Mouse (Mus musculus): ENCODE data around the gene Hbq1b.
A peak's percentile ranks its signal among the peaks of the same experiment; 100 is the strongest.
"Not testable (repeated sequence)": the region's sequence is repeated elsewhere in the genome, so short reads cannot be mapped to it uniquely, and the experiment has no call there.

The Hbq1b gene

DNA sequence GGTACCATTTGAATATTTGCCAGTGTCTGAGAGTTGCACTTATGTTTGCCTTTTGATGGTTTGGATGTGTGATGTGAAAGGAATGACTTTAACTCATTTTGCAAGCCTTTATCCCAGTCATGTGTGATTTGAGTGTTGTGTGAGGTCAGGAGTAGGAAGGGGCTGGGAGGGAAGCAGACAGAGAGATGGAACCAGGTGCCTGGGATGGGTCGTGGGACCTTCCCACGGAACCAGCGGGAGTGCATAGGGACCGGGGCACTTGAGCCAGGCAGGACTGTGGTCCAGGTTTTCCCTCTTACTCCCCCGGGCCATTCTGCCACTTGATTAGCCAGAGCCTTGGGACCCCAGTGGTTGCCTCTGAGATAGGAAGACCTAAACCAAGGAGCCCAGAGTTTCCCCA, 18.8 kb upstream of the Hbq1b start:
- DNase-seq, result peak in 1 of 2 experiments; percentile 31

DNA sequence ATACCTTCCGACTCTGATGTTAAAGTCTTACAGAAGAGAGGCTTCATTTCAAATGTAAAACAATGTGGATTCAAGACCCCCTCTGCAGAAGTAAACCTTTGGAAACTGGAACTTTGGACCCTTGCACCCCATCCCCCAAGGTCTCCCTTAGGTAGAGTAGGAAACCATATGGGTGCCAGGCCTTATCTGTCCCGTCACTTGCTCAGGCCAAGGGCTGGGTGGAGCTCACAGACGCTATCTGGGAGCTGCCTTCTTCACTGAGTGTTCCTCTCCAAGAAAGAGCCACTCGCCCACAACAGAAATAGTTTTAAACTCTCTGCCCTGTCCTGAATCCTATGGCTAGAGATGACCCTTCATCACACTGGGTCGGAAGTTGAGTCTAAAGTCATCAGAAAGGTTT, 17.8 kb upstream of the Hbq1b start:
- no peak for DNase-seq

DNA sequence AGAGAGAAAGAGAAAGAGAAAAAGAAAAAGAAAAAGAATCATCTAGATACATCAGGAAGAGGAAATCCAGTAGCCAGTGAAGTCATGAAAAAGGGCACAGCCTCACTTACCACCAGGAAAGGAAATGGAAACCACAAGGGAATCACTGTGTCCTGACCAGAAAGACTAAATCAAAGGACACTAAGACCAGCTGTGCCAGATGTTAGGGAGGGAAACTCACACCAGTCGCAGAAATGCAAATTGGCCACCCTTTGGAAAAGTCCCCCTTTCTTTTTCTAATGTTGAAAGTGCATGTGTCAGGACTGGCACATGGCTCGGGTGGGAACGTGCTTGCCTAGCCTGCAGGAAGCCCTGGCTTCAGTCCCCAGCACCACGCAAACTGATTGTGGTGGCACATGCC, 15.6 kb upstream of the Hbq1b start:
- DNase-seq, result no peak

DNA sequence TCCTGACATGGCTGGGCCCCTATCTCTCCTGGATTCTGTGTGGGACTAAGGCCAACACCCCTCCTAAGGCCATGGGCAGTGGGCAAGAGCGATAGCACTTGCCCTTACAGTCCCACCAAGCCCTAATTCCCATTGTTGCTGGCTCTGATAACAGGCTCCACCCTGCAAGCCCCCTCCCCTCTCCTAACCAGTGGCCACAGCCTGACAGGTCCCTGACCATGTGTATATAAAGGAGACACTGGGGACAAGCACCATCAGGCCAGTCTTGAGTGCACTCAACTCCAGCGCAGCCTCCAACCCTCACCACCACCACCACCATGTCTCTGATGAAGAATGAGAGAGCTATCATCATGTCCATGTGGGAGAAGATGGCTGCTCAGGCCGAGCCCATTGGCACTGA, 10.4 kb upstream of the Hbq1b start, which contains the start of gene Hba-x:
TSS of gene Hba-x (plus strand) at position 54 of the 400 bp plus-strand sequence.
- DNase-seq, result no peak

DNA sequence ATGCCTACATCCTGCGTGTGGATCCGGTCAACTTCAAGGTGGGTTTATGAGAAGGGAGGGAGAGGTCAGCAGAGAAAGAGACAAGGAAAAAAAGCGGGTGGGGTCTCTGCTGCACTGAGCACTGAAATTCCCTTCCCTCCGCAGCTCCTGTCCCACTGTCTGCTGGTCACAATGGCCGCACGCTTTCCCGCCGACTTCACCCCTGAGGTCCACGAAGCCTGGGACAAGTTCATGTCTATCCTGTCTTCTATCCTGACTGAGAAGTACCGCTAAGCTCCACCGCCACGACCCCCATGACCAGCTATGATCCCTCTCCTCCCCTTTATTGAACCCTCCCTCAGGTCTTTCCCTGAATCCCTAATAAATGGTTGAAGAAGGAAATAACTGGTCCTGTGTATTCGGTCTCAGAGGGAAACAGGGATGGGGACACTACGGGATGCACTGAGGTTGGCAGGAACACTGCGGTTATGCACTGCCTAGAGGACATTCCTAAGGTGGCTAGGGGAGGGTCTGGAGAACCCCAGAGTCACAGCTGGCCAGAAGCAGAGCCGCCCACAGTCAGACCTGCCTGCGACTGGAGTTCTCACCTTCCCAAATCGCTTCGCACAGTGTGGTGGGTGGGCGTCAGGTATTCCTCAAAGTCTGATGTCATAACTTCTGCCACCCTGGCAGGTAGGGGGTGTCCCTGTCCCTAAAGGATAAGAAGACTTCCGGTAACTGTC, 8.9 kb upstream of the Hbq1b start:
- no peak for DNase-seq

DNA sequence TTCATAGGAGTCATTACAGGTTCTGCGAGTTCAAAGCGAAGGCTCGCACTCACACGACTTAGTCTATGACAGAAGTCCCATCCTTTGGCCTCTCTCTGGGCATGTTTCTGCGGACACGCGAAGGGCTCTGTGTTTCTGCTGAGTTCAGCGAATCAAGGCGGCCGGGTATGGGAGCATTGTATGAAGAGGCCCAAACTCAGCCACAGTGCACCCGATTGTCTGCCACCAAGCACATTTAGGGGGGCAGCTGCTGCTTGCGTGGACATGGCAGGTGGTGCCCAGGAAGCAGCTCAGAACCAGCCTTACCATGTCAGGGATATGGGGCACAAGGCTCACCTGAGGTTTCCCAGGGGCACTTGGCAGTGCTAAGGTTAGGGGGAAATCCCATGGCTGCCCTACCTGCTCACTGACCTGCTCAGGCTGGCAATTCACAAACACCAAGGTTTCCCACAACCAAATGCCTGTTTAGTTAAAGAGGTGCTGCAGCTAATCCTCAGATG, 8.3 kb upstream of the Hbq1b start:
- no peak for DNase-seq

DNA sequence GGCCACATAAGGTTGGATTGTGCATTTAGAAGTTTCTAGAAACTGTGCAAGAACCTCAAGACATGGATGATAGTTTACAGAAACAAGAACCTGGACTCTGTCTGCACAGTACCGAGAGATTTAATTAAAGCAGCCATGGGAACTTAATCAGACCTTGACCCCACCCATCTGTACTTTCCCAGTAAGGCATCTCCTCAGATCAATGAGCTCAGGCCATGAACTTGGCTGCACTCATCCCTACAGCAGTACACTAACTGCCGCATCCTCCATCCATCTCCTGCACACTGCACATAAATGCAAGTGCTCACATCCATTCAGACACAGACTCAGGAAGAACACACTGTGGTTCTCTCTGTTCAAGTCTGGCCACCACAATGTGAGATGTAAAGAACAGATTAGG, 6.1 kb upstream of the Hbq1b start:
- no peak for DNase-seq

DNA sequence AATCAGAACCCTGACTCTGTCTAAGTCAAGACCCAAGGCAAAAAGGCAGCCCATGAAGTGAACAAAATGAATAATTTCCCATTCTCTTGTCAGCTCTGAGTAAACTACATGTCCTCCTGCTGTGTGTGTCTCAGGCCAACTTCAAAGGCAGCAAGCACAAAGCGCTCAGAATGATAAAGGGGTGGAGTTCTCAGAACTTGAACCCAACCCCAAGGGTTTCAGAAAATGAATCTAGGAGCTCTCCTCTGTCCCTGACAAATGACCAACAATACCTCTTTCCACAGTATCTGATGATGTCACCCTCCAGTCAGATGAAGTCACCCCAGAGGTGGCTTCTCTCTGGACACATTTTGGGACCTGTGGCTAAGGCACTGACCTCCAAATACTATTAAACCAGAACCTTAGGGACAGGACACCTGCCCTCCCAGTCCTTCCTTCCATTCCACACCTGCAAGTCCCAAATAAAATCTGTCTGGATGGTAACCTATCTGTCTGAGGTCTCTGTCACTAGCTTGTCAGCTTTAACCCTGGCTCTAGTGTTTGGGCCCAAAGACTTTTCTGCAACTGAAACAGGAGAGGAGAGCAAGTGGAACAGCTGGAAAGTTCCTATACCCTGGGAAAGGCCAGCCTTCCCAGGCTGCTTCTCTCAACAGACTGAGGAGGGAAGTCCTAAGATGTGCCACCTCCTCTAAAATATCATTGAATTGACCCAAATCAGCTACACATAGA, 5.2 kb upstream of the Hbq1b start:
- no peak for DNase-seq

DNA sequence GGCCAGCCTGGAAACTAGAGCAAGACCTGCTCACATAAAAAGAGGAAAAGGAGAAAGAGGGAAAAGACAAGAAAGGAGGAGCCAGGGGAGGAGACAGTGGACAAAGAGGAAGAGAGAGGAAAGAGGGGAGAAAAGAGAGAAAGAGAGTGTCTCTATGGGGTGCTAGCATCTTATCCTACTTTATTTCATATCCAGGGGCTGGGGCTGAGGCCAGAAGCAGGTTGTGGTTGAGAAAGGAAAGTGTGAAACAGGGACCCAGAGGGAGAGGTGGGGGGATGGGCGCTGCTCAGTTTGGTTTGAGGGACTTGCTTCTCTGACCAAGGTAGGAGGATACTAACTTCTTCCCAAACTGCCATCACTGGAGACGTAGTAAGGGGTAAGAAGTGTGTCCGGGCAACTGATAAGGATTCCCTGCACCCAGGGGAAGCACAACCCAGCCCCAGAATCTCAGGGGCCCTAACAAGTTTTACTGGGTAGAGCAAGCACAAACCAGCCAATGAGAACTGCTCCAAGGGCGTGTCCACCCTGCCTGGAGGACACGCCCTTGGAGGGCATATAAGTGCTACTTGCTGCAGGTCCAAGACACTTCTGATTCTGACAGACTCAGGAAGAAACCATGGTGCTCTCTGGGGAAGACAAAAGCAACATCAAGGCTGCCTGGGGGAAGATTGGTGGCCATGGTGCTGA, 3.5 kb upstream of the Hbq1b start, which contains the start of gene Hba-a1:
TSS of gene Hba-a1 (plus strand) at position 421 of the 687 bp plus-strand sequence.
- DNase-seq, result not testable (repeated sequence)

DNA sequence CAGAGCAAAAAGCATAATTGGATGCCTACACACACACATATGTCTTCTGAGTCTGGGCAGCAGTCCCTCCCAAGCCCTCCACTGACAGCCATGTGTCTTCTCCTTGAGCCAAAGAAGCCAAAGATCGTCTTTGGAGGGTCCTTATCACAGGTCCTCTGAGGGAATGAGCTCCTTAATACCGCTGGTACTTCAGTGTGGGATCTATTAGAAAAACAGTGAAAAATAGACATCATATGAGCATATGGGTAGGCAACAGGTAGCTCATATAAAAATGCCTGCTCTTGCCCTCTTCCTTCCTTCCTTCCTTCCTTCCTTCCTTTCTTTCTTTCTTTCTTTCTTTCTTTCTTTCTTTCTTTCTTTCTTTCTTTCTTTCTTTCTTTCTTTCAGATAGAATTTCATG, 2.2 kb upstream of the Hbq1b start:
- DNase-seq, result not testable (repeated sequence)

DNA sequence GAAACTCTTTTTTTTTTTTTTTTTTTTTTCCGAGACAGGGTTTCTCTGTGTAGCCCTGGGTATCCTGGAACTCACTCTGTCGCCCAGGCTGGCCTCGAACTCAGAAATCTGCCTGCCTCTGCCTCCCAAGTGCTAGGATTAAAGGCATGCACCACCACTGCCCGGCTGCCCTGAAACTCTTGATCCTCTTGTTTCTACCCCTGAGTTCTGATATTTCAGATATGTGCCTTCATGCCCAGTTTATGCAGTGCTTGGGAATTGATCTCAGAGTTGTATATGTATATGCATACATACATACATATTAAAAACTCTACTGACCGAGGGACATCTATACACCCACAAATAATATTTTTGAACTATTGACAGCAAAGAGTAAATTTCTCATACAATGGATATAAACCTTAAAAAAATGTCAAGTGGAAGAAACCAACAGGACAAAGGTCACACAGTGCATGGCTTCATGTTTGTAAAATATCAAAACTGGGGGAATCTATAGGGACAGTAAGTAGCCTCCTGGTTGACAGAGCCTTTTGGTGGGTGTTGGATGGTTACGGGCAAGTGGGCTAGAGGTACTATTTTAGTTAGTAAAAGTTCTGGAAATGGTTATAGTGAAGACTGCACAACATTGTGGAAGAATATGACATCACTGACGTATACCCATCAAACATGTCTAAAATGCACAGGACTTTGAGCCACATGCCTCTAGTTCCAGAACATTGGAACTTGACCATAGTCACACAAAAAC, 1.6 kb upstream of the Hbq1b start:
- DNase-seq, result no peak

DNA sequence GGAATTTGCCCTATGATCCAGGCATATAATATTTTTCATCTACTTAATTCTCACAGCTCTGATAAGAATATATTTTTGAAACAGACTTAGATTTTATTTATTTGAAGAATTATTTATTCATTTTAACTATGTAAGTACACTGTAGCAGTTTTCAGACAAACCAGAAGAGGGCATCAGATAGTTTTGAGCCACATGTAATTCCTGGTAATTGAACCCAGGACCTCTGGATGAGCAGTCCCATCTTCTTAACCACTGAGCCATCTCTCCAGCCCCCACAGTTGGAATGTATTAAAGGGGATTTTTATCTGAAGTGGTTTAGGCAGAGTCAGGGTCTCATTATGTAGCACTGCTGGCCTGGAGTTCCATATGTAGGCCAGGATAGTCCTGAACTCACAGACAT, 878 bp upstream of the Hbq1b start:
- not testable (repeated sequence) for DNase-seq

DNA sequence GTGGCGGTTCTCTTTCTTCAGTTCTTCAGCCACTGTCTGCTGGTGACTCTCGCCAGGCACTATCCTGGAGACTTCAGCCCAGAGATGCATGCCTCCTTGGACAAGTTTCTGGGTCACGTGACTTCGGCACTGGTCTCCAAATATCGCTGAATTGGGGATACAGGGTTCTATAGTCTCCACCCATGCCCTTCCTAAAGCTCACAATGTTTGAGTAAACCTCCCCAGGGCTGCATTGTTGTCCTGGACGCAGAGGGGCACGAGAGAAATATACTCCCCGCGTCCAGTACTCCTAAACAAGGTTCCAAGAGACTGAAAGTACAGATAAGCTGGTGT, 694 bp downstream of the Hbq1b start:
- no peak for DNase-seq

DNA sequence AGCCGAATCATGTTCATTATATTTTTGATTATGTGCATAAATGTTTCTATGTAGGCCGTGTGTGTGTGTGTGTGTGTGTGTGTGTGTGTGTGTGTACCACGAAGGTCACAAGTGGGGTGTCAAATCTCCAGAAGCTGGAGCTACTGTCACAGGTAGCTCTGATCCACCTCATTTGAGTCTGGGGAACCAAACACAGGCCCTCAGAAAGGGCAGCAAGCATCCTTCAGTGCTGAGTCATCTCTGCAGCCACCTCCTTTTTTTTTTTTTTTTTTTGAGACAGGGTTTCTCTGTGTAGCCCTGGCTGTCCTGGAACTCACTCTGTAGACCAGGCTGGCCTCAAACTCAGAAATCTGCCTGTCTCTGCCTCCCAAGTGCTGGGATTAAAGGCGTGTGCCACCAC, 6.1 kb downstream of the Hbq1b start:
- not testable (repeated sequence) for DNase-seq

DNA sequence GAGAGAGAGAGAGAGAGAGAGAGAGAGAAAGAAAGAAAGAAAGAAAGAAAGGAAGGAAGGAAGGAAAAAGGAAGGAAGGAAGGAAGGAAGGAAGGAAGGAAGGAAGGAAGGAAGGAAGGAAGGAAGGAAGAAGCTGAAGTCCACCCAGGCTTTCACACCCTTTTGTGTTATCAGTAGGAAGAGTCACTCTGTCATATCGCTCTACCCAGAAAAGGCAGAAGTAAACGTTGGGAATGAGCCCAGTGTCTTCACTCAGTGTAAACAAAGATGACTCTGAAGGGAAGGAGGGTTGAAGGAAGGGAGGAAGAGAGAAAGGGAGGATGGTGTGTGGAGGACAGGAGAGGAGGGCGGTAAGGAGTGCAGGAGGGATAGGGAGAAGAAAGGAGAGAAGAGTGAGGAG, 6.7 kb downstream of the Hbq1b start:
- not testable (repeated sequence) for DNase-seq

DNA sequence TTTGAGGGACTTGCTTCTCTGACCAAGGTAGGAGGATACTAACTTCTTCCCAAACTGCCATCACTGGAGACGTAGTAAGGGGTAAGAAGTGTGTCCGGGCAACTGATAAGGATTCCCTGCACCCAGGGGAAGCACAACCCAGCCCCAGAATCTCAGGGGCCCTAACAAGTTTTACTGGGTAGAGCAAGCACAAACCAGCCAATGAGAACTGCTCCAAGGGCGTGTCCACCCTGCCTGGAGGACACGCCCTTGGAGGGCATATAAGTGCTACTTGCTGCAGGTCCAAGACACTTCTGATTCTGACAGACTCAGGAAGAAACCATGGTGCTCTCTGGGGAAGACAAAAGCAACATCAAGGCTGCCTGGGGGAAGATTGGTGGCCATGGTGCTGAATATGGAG, 9.4 kb downstream of the Hbq1b start, which contains the start of gene Hba-a2:
TSS of gene Hba-a2 (plus strand) at position 287 of the 400 bp plus-strand sequence.
- DNase-seq, result not testable (repeated sequence)

DNA sequence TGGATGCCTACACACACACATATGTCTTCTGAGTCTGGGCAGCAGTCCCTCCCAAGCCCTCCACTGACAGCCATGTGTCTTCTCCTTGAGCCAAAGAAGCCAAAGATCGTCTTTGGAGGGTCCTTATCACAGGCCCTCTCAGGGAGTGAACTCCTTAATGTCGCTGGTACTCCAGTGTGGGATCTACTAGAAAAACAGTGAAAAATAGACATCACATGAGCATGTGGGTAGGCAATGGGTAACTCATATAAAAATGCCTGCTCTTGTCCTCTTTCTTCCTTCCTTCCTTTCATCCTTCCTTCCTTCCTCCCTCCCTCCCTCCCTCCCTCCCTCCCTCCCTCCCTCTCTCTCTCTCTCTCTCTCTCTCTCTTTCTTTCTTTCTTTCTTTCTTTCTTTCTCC, 10.7 kb downstream of the Hbq1b start:
- not testable (repeated sequence) for DNase-seq

DNA sequence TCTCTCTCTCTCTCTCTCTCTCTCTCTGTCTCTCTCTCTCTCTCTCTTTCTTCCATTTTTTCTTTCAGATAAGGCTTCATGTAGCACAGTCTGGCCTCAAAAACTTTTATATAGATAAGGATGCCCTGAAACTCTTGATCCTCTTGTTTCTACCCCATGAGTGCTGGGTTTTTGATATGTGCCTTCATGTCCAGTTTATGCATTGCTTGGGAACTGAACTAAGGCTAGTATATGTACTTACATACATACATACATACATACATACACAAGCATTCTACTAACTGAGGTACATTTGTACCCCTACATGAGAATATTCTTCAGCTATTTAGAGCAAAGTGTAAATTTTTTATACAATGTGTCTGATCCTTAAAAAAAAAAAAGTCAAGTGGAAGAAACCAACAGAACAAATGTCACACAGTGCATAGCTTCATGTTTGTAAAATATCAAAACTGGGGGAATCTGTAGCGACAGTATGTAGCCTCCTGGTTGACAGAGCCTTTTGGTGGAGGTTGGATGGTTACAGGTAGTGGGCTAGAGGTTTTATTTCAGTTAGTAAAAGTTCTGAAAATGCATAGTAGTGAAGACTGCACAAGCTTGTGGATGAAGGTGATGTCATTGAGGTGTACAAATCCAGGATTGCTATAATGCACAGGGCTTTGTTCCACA, 11.2 kb downstream of the Hbq1b start:
- no peak for DNase-seq

DNA sequence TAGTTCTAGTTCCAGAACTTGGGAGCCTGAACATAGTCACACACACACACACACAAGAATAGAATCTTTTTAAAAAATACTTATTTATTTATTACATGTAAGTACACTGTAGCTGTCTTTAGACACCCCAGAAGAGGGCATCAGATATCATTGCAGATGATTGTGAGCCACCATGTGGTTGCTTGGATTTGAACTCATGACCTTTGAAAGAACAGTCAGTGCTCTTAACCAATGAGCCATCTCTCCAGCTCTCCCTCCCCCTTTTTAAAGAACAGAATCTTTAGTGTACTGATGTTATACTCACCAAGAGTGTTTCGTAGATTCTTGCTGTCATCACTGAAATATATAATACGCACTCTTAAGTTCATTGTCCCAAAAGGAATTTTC, 11.8 kb downstream of the Hbq1b start:
- DNase-seq, result no peak

DNA sequence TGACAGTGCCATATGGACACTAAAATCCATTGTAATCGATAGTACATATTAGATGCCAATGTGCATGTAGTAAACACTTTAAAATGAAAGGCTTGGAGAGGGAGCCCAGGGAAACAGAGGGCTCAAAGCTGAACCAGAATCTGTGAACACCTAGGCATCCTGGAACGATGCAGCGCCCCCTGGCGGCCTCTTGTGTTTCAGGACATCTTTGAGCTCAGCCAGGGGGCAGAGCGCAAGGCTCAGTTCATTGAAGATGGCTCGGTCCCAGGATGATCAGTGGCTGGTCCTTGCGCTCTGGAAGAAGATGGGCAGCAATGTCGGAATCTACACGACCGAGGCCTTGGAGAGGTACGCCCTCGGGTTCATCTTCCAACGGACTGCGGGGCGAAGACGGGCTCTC, 13.1 kb downstream of the Hbq1b start, which contains the start of gene Hbq1a:
TSS of gene Hbq1a (plus strand) at position 205 of the 400 bp plus-strand sequence.
- peak; percentile 80 to 84 for DNase-seq

DNA sequence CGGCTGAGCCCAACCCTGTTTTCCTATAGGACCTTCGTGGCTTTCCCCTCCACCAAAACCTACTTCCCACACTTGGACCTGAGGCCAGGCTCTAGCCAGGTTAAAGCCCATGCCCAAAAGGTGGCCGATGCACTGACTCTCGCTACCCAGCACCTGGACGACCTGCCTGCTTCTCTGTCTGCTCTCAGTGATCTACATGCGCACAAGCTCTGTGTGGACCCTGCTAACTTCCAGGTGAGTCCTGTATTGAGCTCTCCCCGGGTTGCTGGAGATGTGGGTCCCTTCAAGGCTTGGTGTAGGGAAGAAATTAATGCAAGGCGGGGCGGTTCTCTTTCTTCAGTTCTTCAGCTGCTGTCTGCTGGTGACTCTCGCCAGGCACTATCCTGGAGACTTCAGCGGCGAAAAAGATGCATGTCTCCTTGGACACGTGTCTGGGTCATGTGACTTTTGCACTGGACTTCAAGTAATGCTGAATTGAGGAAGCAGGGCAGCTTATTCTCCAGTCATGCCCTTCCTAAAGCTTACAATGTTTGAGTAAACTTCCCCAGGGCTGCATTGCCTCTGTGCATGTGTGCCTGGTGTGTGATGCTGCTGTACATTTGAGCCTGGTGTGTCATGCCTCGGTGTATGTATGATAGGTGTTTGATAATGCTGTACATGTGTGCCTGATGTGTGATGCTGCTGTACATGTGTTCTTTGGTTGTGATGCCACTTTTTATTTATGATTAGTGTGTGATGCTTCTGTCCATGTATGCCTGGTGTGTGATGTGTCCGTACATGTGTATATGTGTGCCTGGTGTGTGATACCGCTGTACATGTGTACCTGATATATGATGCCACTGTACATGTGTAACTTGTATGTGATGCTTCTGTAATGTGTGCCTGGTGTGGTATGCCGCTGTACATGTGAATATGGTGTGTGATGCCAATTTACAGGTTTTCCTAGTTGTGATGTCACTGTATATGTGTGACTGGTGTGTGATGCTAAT, 13.8 kb downstream of the Hbq1b start:
- no peak for DNase-seq

Measured in kidney, postnatal 4 days (tissue).